Mouse (Mus musculus) heart, embryonic 12.5 days (tissue): Measurements from ENCODE around the gene Adgrl4. TPM values are rescaled to one million over a fixed set of nuclear protein-coding genes. Genes with fewer than 3 reads are reported as not detected.
A peak's percentile ranks its signal among the peaks of the same experiment; 100 is the strongest.

Experiments
- ATAC-seq: fragments of 200-750 bp; cut with Nextera tagmentation; 2 replicates; pipeline ENCODE4 v1.8.0; 2017; ENCODE audit warnings: moderate TSS enrichment, moderate library complexity; ENCODE audit not compliant: insufficient number of reproducible peaks, low FRiP score
- H3K27ac ChIP-seq: fragments of 300-500 bp; sonication (generic); 2 replicates; pipeline ENCODE4 v1.5.1; 2016; ENCODE audit warnings: mild to moderate bottlenecking, moderate library complexity; ENCODE audit not compliant: poor library complexity, severe bottlenecking
- H3K27me3 ChIP-seq: fragments of 300-500 bp; sonication (generic); replicated peaks from 2 replicates; pipeline ENCODE4 v1.6.1; 2016; ENCODE audit warnings: mild to moderate bottlenecking, moderate library complexity
- H3K36me3 ChIP-seq: fragments of 300-500 bp; sonication (generic); 2 replicates; pipeline ENCODE4 v1.6.1; 2016; ENCODE audit warnings: mild to moderate bottlenecking, moderate library complexity
- H3K4me1 ChIP-seq: fragments of 300-500 bp; sonication (generic); replicated peaks from 2 replicates; pipeline ENCODE4 v1.6.1; 2016; ENCODE audit warnings: mild to moderate bottlenecking
- H3K4me2 ChIP-seq: fragments of 300-500 bp; sonication (generic); 2 replicates; pipeline ENCODE4 v1.6.1; 2016; ENCODE audit warnings: mild to moderate bottlenecking, moderate library complexity
- H3K4me3 ChIP-seq: fragments of 300-500 bp; sonication (generic); 2 replicates; pipeline ENCODE4 v1.5.1; 2016; ENCODE audit warnings: mild to moderate bottlenecking
- H3K9ac ChIP-seq: fragments of 300-500 bp; sonication (generic); 2 replicates; pipeline ENCODE4 v1.6.1; 2016; ENCODE audit warnings: mild to moderate bottlenecking, moderate library complexity
- H3K9me3 ChIP-seq: fragments of 300-500 bp; sonication (generic); replicated peaks from 2 replicates; pipeline ENCODE4 v1.6.1; 2016; ENCODE audit warnings: mild to moderate bottlenecking, moderate library complexity
- WGBS: fragments of 180-500 bp; shearing (Covaris S2); methylation state at CpG from one replicate; pipeline ENCODE4 v1.1.7; 2016; 5-methylcytosine and 5-hydroxymethylcytosine counted together
- polyA plus RNA-seq: library from polyadenylated mRNA; unstranded; fragments of >200 nt; fragmentation: Nextera tagmentation; extraction: Ambion mirVana; gene quantifications from 2 replicates; pipeline ENCODE4 v1.2.1, GENCODE M21; 2016

Gene Adgrl4
- polyA plus RNA-seq, result 8.9 and 10.9 TPM in 2 replicates

- WGBS, result under 1% methylated on average over 17 of the region's 17 CpGs
- no peaks in the 10 kb centered on the region for H3K27me3 ChIP-seq
- ATAC-seq, result peak; percentile 85
- peak within 1 kb of the TSS; percentile 43 for H3K4me3 ChIP-seq
- H3K27ac ChIP-seq, result peak within 1 kb of the TSS; percentile 71
- H3K4me2 ChIP-seq, result peak within 1 kb of the TSS; percentile 77
- no peaks in the 10 kb centered on the region for H3K9me3 ChIP-seq
- peaks cover 20% of the 10 kb centered on the region for H3K4me1 ChIP-seq
- no peaks in the 10 kb centered on the region for H3K36me3 ChIP-seq
- peak within 1 kb of the TSS; percentile 52; the same call in 1 of the 2 replicates for H3K9ac ChIP-seq
Measured at GRCm38 (mm10) chr3:151437693-151438092, at the start of gene Adgrl4. TSS of gene Adgrl4 (plus strand) at chr3:151437887.

- H3K9ac ChIP-seq, result no peak overlapping the region
- H3K9me3 ChIP-seq, result no peaks in the 10 kb centered on the region
- no peaks in the 10 kb centered on the region for H3K36me3 ChIP-seq
- no peak for ATAC-seq
- H3K4me1 ChIP-seq, result no peaks in the 10 kb centered on the region
- H3K4me2 ChIP-seq, result no peak overlapping the region
- H3K4me3 ChIP-seq, result no peak overlapping the region
- no peak overlapping the region for H3K27ac ChIP-seq
- no peaks in the 10 kb centered on the region for H3K27me3 ChIP-seq
Measured at GRCm38 (mm10) chr3:151390912-151391311, 46.8 kb upstream of the Adgrl4 start.

GRCm38 (mm10) chr3:151392891-151393290 lies 44.8 kb upstream of the Adgrl4 start:
- no peaks in the 10 kb centered on the region for H3K27me3 ChIP-seq

GRCm38 (mm10) chr3:151393330-151393729 lies 44.4 kb upstream of the Adgrl4 start:
- H3K4me1 ChIP-seq, result no peaks in the 10 kb centered on the region
- no peaks in the 10 kb centered on the region for H3K9me3 ChIP-seq
- H3K4me3 ChIP-seq, result no peak overlapping the region
- H3K4me2 ChIP-seq, result no peak overlapping the region
- WGBS, result 84% methylated on average over 1 of the region's 1 CpGs
- H3K27ac ChIP-seq, result no peak overlapping the region
- H3K27me3 ChIP-seq, result no peaks in the 10 kb centered on the region
- H3K9ac ChIP-seq, result no peak overlapping the region
- H3K36me3 ChIP-seq, result no peaks in the 10 kb centered on the region
- ATAC-seq, result no peak

More at GRCm38 (mm10) chr3:151392891-151393290, 44.8 kb upstream of the Adgrl4 start:
- 79% methylated on average over 4 of the region's 4 CpGs for WGBS
- H3K9me3 ChIP-seq, result no peaks in the 10 kb centered on the region
- no peak for ATAC-seq
- H3K4me1 ChIP-seq, result no peaks in the 10 kb centered on the region
- H3K27ac ChIP-seq, result no peak overlapping the region
- no peak overlapping the region for H3K9ac ChIP-seq
- no peaks in the 10 kb centered on the region for H3K36me3 ChIP-seq
- H3K4me2 ChIP-seq, result no peak overlapping the region
- no peak overlapping the region for H3K4me3 ChIP-seq

- WGBS, result 85% methylated on average over 1 of the region's 1 CpGs
- Histone ChIP-seq H3K27me3 (no peaks in the 10 kb centered on the region), H3K4me3 (no peak overlapping the region), H3K4me1 (no peaks in the 10 kb centered on the region), H3K4me2 (no peak overlapping the region), H3K9ac (no peak overlapping the region), H3K9me3 (no peaks in the 10 kb centered on the region), H3K36me3 (no peaks in the 10 kb centered on the region), H3K27ac (no peak overlapping the region)
- ATAC-seq, result no peak
Measured at GRCm38 (mm10) chr3:151399270-151399669, 38.4 kb upstream of the Adgrl4 start.

GRCm38 (mm10) chr3:151411031-151411430 lies 26.7 kb upstream of the Adgrl4 start:
- no peak overlapping the region for H3K27ac ChIP-seq
- 74% methylated on average over 2 of the region's 2 CpGs for WGBS
- ATAC-seq, result no peak

GRCm38 (mm10) chr3:151411488-151411887 lies 26.2 kb upstream of the Adgrl4 start:
- H3K9me3 ChIP-seq, result no peaks in the 10 kb centered on the region
- ATAC-seq, result no peak
- no peak overlapping the region for H3K9ac ChIP-seq
- H3K27ac ChIP-seq, result no peak overlapping the region
- H3K4me2 ChIP-seq, result no peak overlapping the region
- no peaks in the 10 kb centered on the region for H3K4me1 ChIP-seq
- no peaks in the 10 kb centered on the region for H3K27me3 ChIP-seq
- H3K36me3 ChIP-seq, result no peaks in the 10 kb centered on the region
- no peak overlapping the region for H3K4me3 ChIP-seq
- WGBS, result 89% methylated on average over 4 of the region's 4 CpGs

More at GRCm38 (mm10) chr3:151411031-151411430, 26.7 kb upstream of the Adgrl4 start:
- Histone ChIP-seq H3K9me3 (no peaks in the 10 kb centered on the region), H3K27me3 (no peaks in the 10 kb centered on the region), H3K4me3 (no peak overlapping the region), H3K36me3 (no peaks in the 10 kb centered on the region), H3K4me1 (no peaks in the 10 kb centered on the region), H3K4me2 (no peak overlapping the region), H3K9ac (no peak overlapping the region)

GRCm38 (mm10) chr3:151416931-151417330 lies 20.8 kb upstream of the Adgrl4 start:
- no peaks in the 10 kb centered on the region for H3K36me3 ChIP-seq
- ATAC-seq, result no peak

GRCm38 (mm10) chr3:151417688-151418572 lies 19.8 kb upstream of the Adgrl4 start:
- no peak overlapping the region for H3K4me2 ChIP-seq

More at GRCm38 (mm10) chr3:151416931-151417330, 20.8 kb upstream of the Adgrl4 start:
- H3K9me3 ChIP-seq, result no peaks in the 10 kb centered on the region
- H3K27ac ChIP-seq, result no peak overlapping the region
- H3K4me1 ChIP-seq, result no peaks in the 10 kb centered on the region
- H3K9ac ChIP-seq, result no peak overlapping the region
- H3K27me3 ChIP-seq, result no peaks in the 10 kb centered on the region
- H3K4me2 ChIP-seq, result no peak overlapping the region
- no peak overlapping the region for H3K4me3 ChIP-seq

GRCm38 (mm10) chr3:151424326-151425207 lies 13.1 kb upstream of the Adgrl4 start:
- H3K36me3 ChIP-seq, result no peaks in the 10 kb centered on the region
- H3K27ac ChIP-seq, result peak overlapping the region; percentile 26; the same call in 1 of the 2 replicates
- ATAC-seq, result peak; percentile 76; the same call in 1 of the 2 replicates
- no peak overlapping the region for H3K9ac ChIP-seq
- H3K4me2 ChIP-seq, result no peak overlapping the region
- H3K4me1 ChIP-seq, result no peaks in the 10 kb centered on the region
- 56% methylated on average over 9 of the region's 9 CpGs for WGBS
- H3K27me3 ChIP-seq, result no peaks in the 10 kb centered on the region
- no peaks in the 10 kb centered on the region for H3K9me3 ChIP-seq
- H3K4me3 ChIP-seq, result no peak overlapping the region

More at GRCm38 (mm10) chr3:151417688-151418572, 19.8 kb upstream of the Adgrl4 start:
- Histone ChIP-seq H3K9me3 (no peaks in the 10 kb centered on the region), H3K27ac (no peak overlapping the region), H3K36me3 (no peaks in the 10 kb centered on the region), H3K4me1 (no peaks in the 10 kb centered on the region), H3K9ac (no peak overlapping the region), H3K4me3 (no peak overlapping the region), H3K27me3 (no peaks in the 10 kb centered on the region)
- 52% methylated on average over 12 of the region's 12 CpGs for WGBS
- no peak for ATAC-seq

GRCm38 (mm10) chr3:151430106-151430505 lies 7.6 kb upstream of the Adgrl4 start:
- Histone ChIP-seq H3K27me3 (no peaks in the 10 kb centered on the region), H3K4me1 (no peaks in the 10 kb centered on the region), H3K4me3 (no peak overlapping the region), H3K9me3 (no peaks in the 10 kb centered on the region), H3K27ac (no peak overlapping the region), H3K4me2 (no peak overlapping the region), H3K9ac (no peak overlapping the region), H3K36me3 (no peaks in the 10 kb centered on the region)
- 83% methylated on average over 3 of the region's 3 CpGs for WGBS
- ATAC-seq, result no peak
